Mouse (Mus musculus): ENCODE results near the gene Chml. TPM values are rescaled to one million over a fixed set of nuclear protein-coding genes. Genes with fewer than 3 reads are reported as not detected.

Gene Chml
- polyA plus RNA-seq, 1 experiment from 2014 or later = 2.7 TPM

DNA sequence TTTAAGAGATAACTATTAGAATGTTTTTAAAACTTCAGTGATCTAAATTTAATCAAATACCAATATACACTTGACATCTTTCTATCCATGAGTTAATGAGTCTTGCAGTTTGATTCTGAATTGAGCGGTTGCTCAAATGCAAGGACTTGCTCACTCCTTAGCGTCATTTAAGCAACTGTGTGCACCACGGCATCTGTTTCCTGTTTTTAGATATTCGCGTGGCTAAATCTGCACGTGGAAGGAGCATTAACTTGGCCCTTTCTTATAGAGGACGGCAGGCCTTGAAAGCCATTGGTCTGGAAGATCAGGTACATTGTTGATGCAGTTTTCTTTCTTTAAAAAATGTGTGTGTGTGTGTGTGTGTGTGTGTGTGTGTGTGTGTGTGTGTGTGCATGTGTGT is 55.0 kb downstream of the Chml start:
- Histone ChIP-seq H3K4me3 (ENCODE audit: low read length) (no peak overlapping the region), H3K4me2 (ENCODE audit: low read length) (no peak overlapping the region), H3K27me3 (replicated peaks; ENCODE audit: control insufficient read depth, insufficient read depth, low read length) (no peaks in the 10 kb centered on the region), H3K9ac (ENCODE audit: low read depth, low read length) (no peak overlapping the region), H3K9me3 (ENCODE audit: control insufficient read depth, low read length) (no peaks in the 10 kb centered on the region), H3K4me1 (ENCODE audit: control insufficient read depth, insufficient read depth, low read depth, low read length) (no peaks in the 10 kb centered on the region), H3K36me3 (ENCODE audit: control insufficient read depth, insufficient read depth, low read length) (no peaks in the 10 kb centered on the region), H3K27ac (ENCODE audit: low read depth, low read length) (no peak overlapping the region)
- 90% methylated on average over 7 of the region's 7 CpGs for WGBS
- no peak for ATAC-seq

DNA sequence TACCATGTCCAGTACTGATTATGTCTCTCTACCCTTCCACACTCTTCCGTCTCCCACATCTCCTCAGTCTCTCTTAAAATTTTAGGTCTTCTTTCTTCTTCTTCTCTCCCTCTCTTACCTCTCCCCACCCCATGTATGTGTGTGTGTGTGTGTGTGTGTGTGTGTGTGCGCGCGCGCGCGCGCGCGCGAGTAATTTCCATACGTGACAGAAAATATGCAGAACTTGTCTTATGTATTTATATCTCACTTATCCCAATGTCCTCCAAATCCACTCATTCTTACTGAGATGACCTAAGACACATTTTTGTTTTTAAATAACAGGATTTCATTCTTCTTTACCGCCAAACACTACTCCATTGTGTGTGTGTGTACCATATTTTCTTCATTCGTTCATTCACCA is 60.2 kb downstream of the Chml start:
- H3K4me2 ChIP-seq (ENCODE audit: low read length) = no peak overlapping the region
- WGBS = 97% methylated on average over 14 of the region's 14 CpGs
- ATAC-seq = no peak

More for the DNA sequence above, 60.2 kb downstream of the Chml start:
- Histone ChIP-seq H3K4me3 (ENCODE audit: low read length) (no peak overlapping the region), H3K9ac (ENCODE audit: low read depth, low read length) (no peak overlapping the region), H3K4me1 (ENCODE audit: control insufficient read depth, insufficient read depth, low read depth, low read length) (no peaks in the 10 kb centered on the region), H3K27ac (ENCODE audit: low read depth, low read length) (no peak overlapping the region), H3K9me3 (ENCODE audit: control insufficient read depth, low read length) (no peaks in the 10 kb centered on the region), H3K36me3 (ENCODE audit: control insufficient read depth, insufficient read depth, low read length) (no peaks in the 10 kb centered on the region), H3K27me3 (replicated peaks; ENCODE audit: control insufficient read depth, insufficient read depth, low read length) (no peaks in the 10 kb centered on the region)

Other genes starting within 250 kb of the Chml start
- gene Rgs7, start 200.4 kb downstream of the Chml start, polyA plus RNA-seq (2015; fragmentation: Nextera tagmentation; extraction: Ambion mirVana) = 42.9 and 46.5 TPM in 2 replicates
- gene Kmo, start 72.5 kb downstream of the Chml start, polyA plus RNA-seq (2015; fragmentation: Nextera tagmentation; extraction: Ambion mirVana) = 0.06 and 0.21 TPM in 2 replicates
- 112 and 113 TPM in 2 replicates for gene Fh1, start 67.3 kb downstream of the Chml start, polyA plus RNA-seq (2015; fragmentation: Nextera tagmentation; extraction: Ambion mirVana)
- gene Opn3, start 125 bp downstream of the Chml start, polyA plus RNA-seq (2015; fragmentation: Nextera tagmentation; extraction: Ambion mirVana) = 9.3 and 10.1 TPM in 2 replicates
- gene Wdr64, start 5.7 kb upstream of the Chml start, polyA plus RNA-seq (2015; fragmentation: Nextera tagmentation; extraction: Ambion mirVana) = not detected in 2 replicates
- gene Exo1, start 187.7 kb upstream of the Chml start, polyA plus RNA-seq (2015; fragmentation: Nextera tagmentation; extraction: Ambion mirVana) = 8.6 and 12.1 TPM in 2 replicates
- not detected in 2 replicates for gene Gm38100, start 227.4 kb upstream of the Chml start, polyA plus RNA-seq (2015; fragmentation: Nextera tagmentation; extraction: Ambion mirVana)

Measured in hindbrain, embryonic 16.5 days (tissue).